Comparison of ENCODE assay signal across 8 mouse cellular contexts in genomic region chr11:6404699-6405566, GRCm38 (mm10). TPM values are rescaled to one million over a fixed set of nuclear protein-coding genes. Genes with fewer than 3 reads are reported as not detected.
DNase-seq lines count a peak whose midpoint lies in the region; ATAC-seq and TF ChIP-seq lines count a peak whose summit lies in the region.

No protein-coding gene starts in this region.

- no peak for ATAC-seq in forebrain, embryonic 14.5 days
- no peak for ATAC-seq in hindbrain, embryonic 14.5 days (ENCODE audit: low FRiP score)
- ATAC-seq in midbrain, embryonic 14.5 days (ENCODE audit: low FRiP score, low TSS enrichment), result no peak
- ATAC-seq in megakaryocyte progenitor cell, adult 5-6 weeks (replicated peaks; ENCODE audit: poor library complexity), result no peak

- H3K4me3 ChIP-seq in forebrain, embryonic 10.5 days, result no peak overlapping the region
- H3K4me3 ChIP-seq in forebrain, embryonic 14.5 days (ENCODE audit: low read depth, low read length), result no peak overlapping the region
- no peak overlapping the region for H3K4me3 ChIP-seq in spleen, adult 2 months (ENCODE audit: extremely low read depth, insufficient read depth, insufficient read length)
- no peak overlapping the region for H3K4me3 ChIP-seq in hindbrain, embryonic 14.5 days (replicated peaks; ENCODE audit: low read length)
- H3K4me3 ChIP-seq in midbrain, embryonic 14.5 days (replicated peaks; ENCODE audit: low read depth, low read length), result no peak overlapping the region

- H3K27me3 ChIP-seq in forebrain, embryonic 10.5 days (ENCODE audit: poor library complexity, severe bottlenecking), result no peaks in the 10 kb centered on the region
- H3K27me3 ChIP-seq in forebrain, embryonic 14.5 days (replicated peaks; ENCODE audit: control insufficient read depth, insufficient read depth, low read length), result no peaks in the 10 kb centered on the region
- no peaks in the 10 kb centered on the region for H3K27me3 ChIP-seq in spleen, adult 2 months (ENCODE audit: control insufficient read depth, insufficient read depth, low read length)
- H3K27me3 ChIP-seq in hindbrain, embryonic 14.5 days (ENCODE audit: control insufficient read depth, insufficient read depth, low read length), result no peaks in the 10 kb centered on the region
- no peaks in the 10 kb centered on the region for H3K27me3 ChIP-seq in midbrain, embryonic 14.5 days (ENCODE audit: control insufficient read depth, insufficient read depth, low read length)

- 93% methylated on average over 9 of the region's 9 CpGs for WGBS in forebrain, embryonic 10.5 days
- WGBS in forebrain, embryonic 14.5 days, result 92% methylated on average over 9 of the region's 9 CpGs
- WGBS in spleen, adult 2 months, result 89% methylated on average over 9 of the region's 9 CpGs
- WGBS in hindbrain, embryonic 14.5 days, result 92% methylated on average over 9 of the region's 9 CpGs
- WGBS in midbrain, embryonic 14.5 days, result 93% methylated on average over 9 of the region's 9 CpGs

- H3K4me1 ChIP-seq in forebrain, embryonic 10.5 days, result peaks cover 22% of the 10 kb centered on the region
- H3K4me1 ChIP-seq in forebrain, embryonic 14.5 days (ENCODE audit: control insufficient read depth, insufficient read depth, low read length), result no peaks in the 10 kb centered on the region
- H3K4me1 ChIP-seq in spleen, adult 2 months (ENCODE audit: control insufficient read depth, insufficient read depth, insufficient read length), result peaks cover 9% of the 10 kb centered on the region; the same call in 1 of the 2 replicates
- peaks cover 4% of the 10 kb centered on the region; the same call in 1 of the 2 replicates for H3K4me1 ChIP-seq in hindbrain, embryonic 14.5 days (replicated peaks; ENCODE audit: control insufficient read depth, insufficient read depth, low read length)
- no peaks in the 10 kb centered on the region for H3K4me1 ChIP-seq in midbrain, embryonic 14.5 days (ENCODE audit: control insufficient read depth, insufficient read depth, low read length)

- peak overlapping the region; percentile 44; the same call in 1 of the 2 replicates for H3K27ac ChIP-seq in forebrain, embryonic 10.5 days
- H3K27ac ChIP-seq in forebrain, embryonic 14.5 days (ENCODE audit: low read depth, low read length), result no peak overlapping the region
- peak overlapping the region; percentile 53 for H3K27ac ChIP-seq in spleen, adult 2 months (ENCODE audit: insufficient read depth, low read length)
- peak overlapping the region; percentile 71 for H3K27ac ChIP-seq in hindbrain, embryonic 14.5 days
- H3K27ac ChIP-seq in midbrain, embryonic 14.5 days (replicated peaks; ENCODE audit: low read depth, low read length), result 0 out of 2 replicates have a peak overlapping the region, but pooled peaks have one; percentile 8

- DNase-seq in forebrain, embryonic 10.5 days (ENCODE audit: extremely low spot score, low spot score), result no peak
- DNase-seq in forebrain, embryonic 14.5 days (ENCODE audit: low spot score), result no peak
- DNase-seq in spleen, adult 2 months (ENCODE audit: low read depth in 1 of 2, low spot score in 2 of 2), result no peak
- no peak for DNase-seq in spleen, adult 12 weeks (ENCODE audit: low spot score)
- DNase-seq in hindbrain, embryonic 14.5 days (ENCODE audit: low spot score), result no peak
- no peak for DNase-seq in midbrain, embryonic 14.5 days
- DNase-seq in layer of hippocampus, adult 8-10 months (ENCODE audit: low spot score in 2 of 2), result no peak

- no peak for TF ChIP-seq POLR2A in spleen, adult 2 months (IDR thresholded peaks at IDR 0.05; ENCODE audit: low read depth, low read length)

- TF ChIP-seq CTCF in spleen, adult 2 months (IDR thresholded peaks at IDR 0.05; ENCODE audit: extremely low read depth, insufficient read depth, insufficient read length, insufficient replicate concordance), result no peak

- peaks cover 69% of the 10 kb centered on the region for H3K36me3 ChIP-seq in forebrain, embryonic 10.5 days (replicated peaks)
- H3K36me3 ChIP-seq in forebrain, embryonic 14.5 days (ENCODE audit: control insufficient read depth, insufficient read depth, low read length), result peaks cover 74% of the 10 kb centered on the region
- peaks cover 49% of the 10 kb centered on the region for H3K36me3 ChIP-seq in spleen, adult 2 months (ENCODE audit: control insufficient read depth, insufficient read depth, low read length)
- peaks cover 65% of the 10 kb centered on the region for H3K36me3 ChIP-seq in hindbrain, embryonic 14.5 days (replicated peaks; ENCODE audit: control insufficient read depth, insufficient read depth)
- H3K36me3 ChIP-seq in midbrain, embryonic 14.5 days (ENCODE audit: control insufficient read depth, insufficient read depth, low read length), result peaks cover 65% of the 10 kb centered on the region

- no peak overlapping the region for H3K4me2 ChIP-seq in forebrain, embryonic 14.5 days (ENCODE audit: low read length)
- H3K4me2 ChIP-seq in hindbrain, embryonic 14.5 days (replicated peaks), result no peak overlapping the region
- H3K4me2 ChIP-seq in midbrain, embryonic 14.5 days (ENCODE audit: low read length), result no peak overlapping the region

- no peaks in the 10 kb centered on the region for H3K9me3 ChIP-seq in forebrain, embryonic 10.5 days
- no peaks in the 10 kb centered on the region for H3K9me3 ChIP-seq in forebrain, embryonic 14.5 days (replicated peaks; ENCODE audit: control insufficient read depth, low read length)
- H3K9me3 ChIP-seq in hindbrain, embryonic 14.5 days (ENCODE audit: control insufficient read depth, low read length), result no peaks in the 10 kb centered on the region
- H3K9me3 ChIP-seq in midbrain, embryonic 14.5 days (ENCODE audit: control insufficient read depth, low read length), result no peaks in the 10 kb centered on the region

- H3K9ac ChIP-seq in forebrain, embryonic 14.5 days (ENCODE audit: low read length), result no peak overlapping the region
- H3K9ac ChIP-seq in hindbrain, embryonic 14.5 days, result 0 out of 2 replicates have a peak overlapping the region, but pooled peaks have one; percentile 20
- H3K9ac ChIP-seq in midbrain, embryonic 14.5 days (replicated peaks; ENCODE audit: low read length), result no peak overlapping the region

RNA-seq across cellular contexts. Expression of gene Ppia, which starts 10.3 kb away (rescaled TPM):
- 6,009 and 6,074 TPM in 2 replicates for polyA plus RNA-seq in forebrain, embryonic 10.5 days (2016; fragmentation: Nextera tagmentation; extraction: Ambion mirVana)
- 4,105 and 4,592 TPM in 2 replicates for polyA plus RNA-seq in forebrain, embryonic 14.5 days (2014; fragmentation: Nextera tagmentation; extraction: Ambion mirVana)
- polyA plus RNA-seq in spleen, adult 2 months (2012; rRNA removed), result 333 and 340 TPM in 2 replicates
- polyA plus RNA-seq in hindbrain, embryonic 14.5 days (2014; fragmentation: Nextera tagmentation; extraction: Ambion mirVana), result 4,304 and 4,427 TPM in 2 replicates
- 3,781 and 4,177 TPM in 2 replicates for polyA plus RNA-seq in midbrain, embryonic 14.5 days (2014; fragmentation: Nextera tagmentation; extraction: Ambion mirVana)
- 5,512 and 5,729 TPM in 2 replicates for total RNA-seq in megakaryocyte progenitor cell, adult 5-6 weeks (2015)
- total RNA-seq in megakaryocyte progenitor cell, adult 5-6 weeks (2017), result 1,825 and 2,581 TPM in 2 replicates
- 1,000 to 10,000 TPM; 1,319 to 1,646 (median 1,558) TPM for total RNA-seq in layer of hippocampus, adult 8-10 months (2022)

RNA-seq across cellular contexts. Expression of gene Zmiz2, which starts 16.1 kb away (rescaled TPM):
- 13.6 and 15.9 TPM in 2 replicates for polyA plus RNA-seq in forebrain, embryonic 10.5 days (2016; fragmentation: Nextera tagmentation; extraction: Ambion mirVana)
- 28.6 and 32.6 TPM in 2 replicates for polyA plus RNA-seq in forebrain, embryonic 14.5 days (2014; fragmentation: Nextera tagmentation; extraction: Ambion mirVana)
- 118 and 142 TPM in 2 replicates for polyA plus RNA-seq in spleen, adult 2 months (2012; rRNA removed)
- 31.7 and 33.5 TPM in 2 replicates for polyA plus RNA-seq in hindbrain, embryonic 14.5 days (2014; fragmentation: Nextera tagmentation; extraction: Ambion mirVana)
- 41.6 and 42.6 TPM in 2 replicates for polyA plus RNA-seq in midbrain, embryonic 14.5 days (2014; fragmentation: Nextera tagmentation; extraction: Ambion mirVana)
- total RNA-seq in megakaryocyte progenitor cell, adult 5-6 weeks (2015), result 40.9 and 42.0 TPM in 2 replicates
- 8.2 and 11.9 TPM in 2 replicates for total RNA-seq in megakaryocyte progenitor cell, adult 5-6 weeks (2017)
- 100 to 1,000 TPM; 157 to 169 (median 159) TPM for total RNA-seq in layer of hippocampus, adult 8-10 months (2022)

RNA-seq across cellular contexts. Expression of gene H2afv, which starts 39.3 kb away (rescaled TPM):
- 844 and 848 TPM in 2 replicates for polyA plus RNA-seq in forebrain, embryonic 10.5 days (2016; fragmentation: Nextera tagmentation; extraction: Ambion mirVana)
- polyA plus RNA-seq in forebrain, embryonic 14.5 days (2014; fragmentation: Nextera tagmentation; extraction: Ambion mirVana), result 593 and 826 TPM in 2 replicates
- 29.8 and 36.5 TPM in 2 replicates for polyA plus RNA-seq in spleen, adult 2 months (2012; rRNA removed)
- polyA plus RNA-seq in hindbrain, embryonic 14.5 days (2014; fragmentation: Nextera tagmentation; extraction: Ambion mirVana), result 239 and 249 TPM in 2 replicates
- 341 and 379 TPM in 2 replicates for polyA plus RNA-seq in midbrain, embryonic 14.5 days (2014; fragmentation: Nextera tagmentation; extraction: Ambion mirVana)
- 174 and 176 TPM in 2 replicates for total RNA-seq in megakaryocyte progenitor cell, adult 5-6 weeks (2015)
- 134 and 144 TPM in 2 replicates for total RNA-seq in megakaryocyte progenitor cell, adult 5-6 weeks (2017)
- 10 to 100 TPM; 26.4 to 39.8 (median 36.9) TPM for total RNA-seq in layer of hippocampus, adult 8-10 months (2022)

Comparison
In these comparisons a context has a peak if more than half of its experiments do, and no peak if none do; other contexts are left out.
1. RNA of gene Ppia, which starts 10.3 kb away (polyA plus RNA-seq): 6,009 to 6,074 TPM in forebrain, embryonic 10.5 days, 4,105 to 4,592 TPM in forebrain, embryonic 14.5 days, 4,304 to 4,427 TPM in hindbrain, embryonic 14.5 days and 3,781 to 4,177 TPM in midbrain, embryonic 14.5 days; 333 to 340 TPM in spleen, adult 2 months; every median in the first group is over 10 times any median in the second.